Mouse (Mus musculus) heart, postnatal 4 days (tissue): ENCODE results near the gene Ppid. TPM values are rescaled to one million over a fixed set of nuclear protein-coding genes. Genes with fewer than 3 reads are reported as not detected.

Experiments used
- total RNA-seq, 2 experiments: library from RNA; stranded (reverse); gene quantifications; 2 replicates each; pipeline ENCODE4 v1.2.3; 2021

Gene Ppid
- total RNA-seq, 2 experiments from 2014 or later = 40.1 to 48.0 TPM

Other genes with a start within 250 kb of the Ppid start
- 10 to 100 TPM; 17.8 to 19.4 TPM for gene Fnip2, start 23.5 kb upstream of the Ppid start, total RNA-seq
- gene 4930579G24Rik, start 37.7 kb downstream of the Ppid start, total RNA-seq = 10 to 100 TPM; 11.9 to 14.9 TPM
- gene Etfdh, start 38.2 kb downstream of the Ppid start, total RNA-seq = 100 to 1,000 TPM; 385 to 407 TPM
- gene Rxfp1, start 146.5 kb downstream of the Ppid start, total RNA-seq = 10 to 100 TPM in 1 of 2 experiments, 1 to 10 TPM in 1; 9.3 to 13.3 TPM